Mouse (Mus musculus): Measurements from ENCODE around the gene Olfr547. TPM values are rescaled to one million over a fixed set of nuclear protein-coding genes. Genes with fewer than 3 reads are reported as not detected.
A peak's percentile ranks its signal among the peaks of the same experiment; 100 is the strongest.

Olfr547 gene
- total RNA-seq, 2 experiments from 2014 or later = not detected

- peak; percentile 78 to 86 for DNase-seq
- intact Hi-C loops (cut with DNase I) = no loop called here
Observed at GRCm38 (mm10) chr7:102564999-102565997, 30.7 kb downstream of the Olfr547 start, which contains the start of gene Trim21. Trim21 (minus strand) TSS chr7:102565486.

GRCm38 (mm10) chr7:102566219-102566618 lies 31.7 kb downstream of the Olfr547 start:
- DNase-seq = no peak
- intact Hi-C loops (cut with DNase I) = no loop called here

- DNase-seq = no peak
- intact Hi-C loops (cut with DNase I) = no loop called here
Observed at GRCm38 (mm10) chr7:102571142-102571541, 36.6 kb downstream of the Olfr547 start, which contains the start of gene Olfr550. Olfr550 (plus strand) TSS chr7:102571442.

- intact Hi-C loops (cut with DNase I) = no loop called here
- DNase-seq = no peak
Observed at GRCm38 (mm10) chr7:102573174-102573830, 38.8 kb downstream of the Olfr547 start.

- intact Hi-C loops (cut with DNase I) = no loop called here
- no peak for DNase-seq
Observed at GRCm38 (mm10) chr7:102575998-102576397, 41.4 kb downstream of the Olfr547 start.

Other genes with a start within 250 kb of the Olfr547 start
- gene Rrm1, start 93.1 kb upstream of the Olfr547 start, total RNA-seq (2021) = 10 to 100 TPM; 14.4 to 19.1 TPM
- not detected for gene Olfr543, start 53.1 kb upstream of the Olfr547 start, total RNA-seq (2021)
- not detected for gene Olfr544, start 46.4 kb upstream of the Olfr547 start, total RNA-seq (2021)
- not detected for gene Olfr545, start 35.2 kb upstream of the Olfr547 start, total RNA-seq (2021)
- gene Olfr548-ps1, start 6.1 kb downstream of the Olfr547 start, total RNA-seq (2021) = not detected
- gene Olfr549, start 15.1 kb downstream of the Olfr547 start, total RNA-seq (2021) = not detected
- 1 to 10 TPM; 6.1 to 7.7 TPM for gene Trim21, start 30.7 kb downstream of the Olfr547 start, total RNA-seq (2021)
- gene Olfr550, start 36.7 kb downstream of the Olfr547 start, total RNA-seq (2021) = under 1 TPM; 0.17 to 0.37 TPM
- not detected for gene Olfr551, start 57.1 kb downstream of the Olfr547 start, total RNA-seq (2021)
- gene Olfr552, start 63.0 kb downstream of the Olfr547 start, total RNA-seq (2021) = under 1 TPM; 0.07 to 0.27 TPM
- gene Olfr553, start 83.5 kb downstream of the Olfr547 start, total RNA-seq (2021) = not detected
- gene Olfr554, start 103.7 kb downstream of the Olfr547 start, total RNA-seq (2021) = not detected
- not detected for gene Olfr555, start 124.1 kb downstream of the Olfr547 start, total RNA-seq (2021)
- gene Olfr556, start 130.2 kb downstream of the Olfr547 start, total RNA-seq (2021) = not detected
- 1 to 10 TPM; 7.7 to 8.7 TPM for gene Trim68, start 152.6 kb downstream of the Olfr547 start, total RNA-seq (2021)
- not detected for gene Olfr557, start 161.2 kb downstream of the Olfr547 start, total RNA-seq (2021)
- gene Olfr558, start 167.5 kb downstream of the Olfr547 start, total RNA-seq (2021) = 1 to 10 TPM; 4.8 to 5.1 TPM
- gene Olfr33, start 184.3 kb downstream of the Olfr547 start, total RNA-seq (2021) = not detected
- gene Olfr559, start 192.7 kb downstream of the Olfr547 start, total RNA-seq (2021) = not detected
- gene Olfr560, start 224.6 kb downstream of the Olfr547 start, total RNA-seq (2021) = under 1 TPM in 1 of 2 experiments, not detected in 1; 0.32 TPM
- gene Olfr78, start 224.7 kb downstream of the Olfr547 start, total RNA-seq (2021) = 1 to 10 TPM; 1.6 to 2.1 TPM
- gene Olfr561, start 236.5 kb downstream of the Olfr547 start, total RNA-seq (2021) = not detected